Mouse (Mus musculus): ENCODE measurements at regions not wholly inside any gene's neighbourhood (a gene's known extent, or its start where the extent isn't known, plus 50 kb on each side); places are given as distances from the start of the nearest gene placed in this dataset.

DNA sequence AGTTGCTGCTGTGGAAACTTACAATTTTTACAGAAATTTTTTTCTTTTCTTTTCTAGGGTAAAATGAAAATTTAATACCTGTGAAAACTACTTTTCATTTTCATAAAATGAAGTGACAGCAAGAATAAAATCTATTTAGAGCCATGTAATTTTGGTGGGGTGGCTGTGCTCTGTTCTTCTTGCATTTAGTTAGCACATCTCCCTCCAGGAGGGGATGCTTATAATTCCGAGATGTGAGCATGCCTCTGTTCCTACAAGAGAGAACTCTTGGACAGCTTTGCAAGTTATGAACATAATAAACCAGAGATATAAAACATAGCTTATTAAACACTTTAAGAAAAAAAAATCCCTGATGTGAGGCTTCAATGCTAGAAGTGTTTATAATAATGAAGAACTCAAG, 313.9 kb upstream of the Dph6 start:
- DNase-seq (ENCODE audit: low spot score), result no peak

DNA sequence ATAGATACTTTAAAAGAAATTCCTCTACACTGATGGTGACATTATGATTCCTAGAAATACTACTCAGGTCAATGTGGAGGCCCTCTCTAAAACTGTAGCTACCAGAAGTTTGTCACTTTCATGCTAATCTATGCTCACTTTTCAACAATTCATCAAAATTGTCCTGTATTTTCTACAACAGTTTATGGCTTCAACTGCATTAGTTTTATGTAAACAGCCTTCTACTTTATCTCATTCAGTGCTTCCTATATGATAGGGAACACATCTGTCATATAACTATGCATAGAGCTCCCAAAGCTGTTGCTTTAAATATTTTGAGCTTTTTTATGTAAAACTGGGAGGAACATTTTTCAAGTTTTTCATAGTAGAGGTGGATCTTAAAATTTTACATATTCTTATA, 338.7 kb upstream of the Dph6 start:
- DNase-seq (ENCODE audit: low spot score), result no peak

DNA sequence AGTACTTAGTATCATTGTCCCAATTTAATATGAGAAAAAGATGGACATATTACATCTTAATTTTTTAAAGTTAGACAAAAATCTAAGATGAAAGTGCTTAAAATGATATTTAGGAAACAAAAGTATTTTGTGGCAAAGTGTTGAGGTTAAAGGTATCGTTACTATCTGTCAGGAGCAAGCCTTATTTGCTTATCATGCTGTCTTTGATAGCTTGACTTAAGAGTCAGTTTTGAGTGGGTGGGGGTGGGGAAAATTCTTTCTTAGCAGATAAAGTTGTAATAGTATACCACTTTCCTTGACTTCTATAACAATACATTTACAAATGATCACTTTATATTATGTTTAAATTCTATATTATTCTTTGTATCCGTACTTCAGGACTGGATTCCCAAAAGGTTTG, 339.1 kb upstream of the Dph6 start:
- DNase-seq (ENCODE audit: low spot score), result no peak

DNA sequence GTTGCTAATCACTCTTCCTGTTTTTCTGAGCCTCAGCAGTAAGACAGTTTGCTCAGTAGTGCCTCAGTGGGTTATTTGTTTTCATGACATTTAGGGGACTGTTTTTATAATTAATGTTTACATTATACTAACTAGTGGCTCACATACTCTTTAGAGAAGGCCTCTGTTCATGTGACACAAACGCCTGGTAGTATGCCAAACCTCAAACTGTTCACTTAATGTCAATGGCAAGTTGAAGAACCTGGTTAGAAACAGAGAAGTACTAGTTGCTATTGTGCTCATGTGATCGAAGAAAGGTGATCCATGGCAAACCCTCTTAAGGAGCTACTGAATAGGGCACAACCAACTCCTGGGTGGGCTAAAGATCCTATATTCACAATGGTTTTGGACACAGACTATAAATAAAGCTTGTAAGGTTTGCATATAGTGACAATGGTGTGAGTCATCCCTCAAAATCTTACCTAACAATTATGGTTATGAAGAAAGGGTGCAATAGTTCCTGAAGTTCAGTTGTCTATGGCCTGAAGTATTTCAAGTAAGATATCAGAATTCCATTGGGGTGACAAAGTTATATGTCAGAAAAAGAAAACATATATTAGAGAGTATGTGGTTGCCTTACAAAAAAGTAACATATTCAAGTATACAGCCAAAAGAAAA, 340.1 kb upstream of the Dph6 start:
- DNase-seq (ENCODE audit: low spot score), result no peak

DNA sequence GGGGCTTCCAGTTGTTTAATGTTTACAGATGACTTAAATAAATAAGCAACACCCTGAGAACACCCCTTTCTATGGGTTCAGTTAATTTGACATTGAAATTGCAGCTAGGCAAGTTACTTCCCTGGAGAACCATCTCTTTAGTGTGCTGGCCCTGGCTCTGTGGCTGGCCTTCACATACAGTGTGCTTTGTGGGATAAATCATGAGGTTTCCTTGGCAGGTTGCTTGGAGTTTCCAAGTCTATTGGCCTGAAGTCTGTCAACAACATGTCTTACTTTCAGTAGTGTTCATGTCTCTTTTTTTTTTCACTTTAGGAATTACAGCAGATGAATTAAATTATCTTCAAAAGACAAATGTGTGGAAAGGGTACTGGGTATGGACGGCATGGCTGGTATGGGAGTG, 359.2 kb upstream of the Dph6 start:
- no peak for DNase-seq (ENCODE audit: low spot score)

DNA sequence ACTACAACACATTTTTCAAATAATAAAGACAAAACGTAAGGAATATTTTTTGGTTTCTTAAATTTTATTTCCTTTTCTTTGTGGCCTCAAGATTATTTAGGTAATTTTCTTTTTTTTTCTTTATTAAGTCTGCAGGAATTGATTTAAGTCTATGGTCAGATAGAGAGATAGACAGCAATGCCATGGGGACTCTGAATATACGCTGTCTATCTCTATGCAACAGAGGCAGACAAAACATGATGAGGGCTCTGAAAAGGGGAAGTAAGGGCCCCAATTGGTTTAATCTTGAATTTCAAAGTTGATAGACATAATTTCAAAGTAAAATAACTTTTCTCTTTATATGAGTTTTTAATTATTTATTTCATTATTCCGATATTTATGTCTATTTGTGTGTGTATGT, 372.0 kb upstream of the Dph6 start:
- DNase-seq (ENCODE audit: low spot score), result no peak

DNA sequence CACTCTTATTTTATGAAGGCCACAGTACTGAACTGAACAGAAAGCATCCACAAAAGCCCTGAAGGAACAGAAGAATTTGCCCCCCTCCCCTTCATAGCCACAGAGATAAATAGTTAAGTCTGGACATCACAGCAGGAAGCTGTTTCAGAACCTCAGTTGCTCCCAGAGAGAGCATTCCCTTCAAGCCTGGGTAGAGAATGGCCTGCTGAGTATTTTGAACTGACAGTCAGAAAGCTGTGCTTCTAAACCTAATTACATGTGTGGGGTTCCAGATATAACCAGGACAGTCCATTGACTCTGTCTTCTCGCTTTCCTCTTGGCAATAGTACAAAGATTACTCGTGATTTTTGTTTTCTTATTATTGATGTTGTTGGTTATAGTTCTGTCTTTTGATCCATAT, 376.4 kb upstream of the Dph6 start:
- DNase-seq (ENCODE audit: low spot score), result no peak

DNA sequence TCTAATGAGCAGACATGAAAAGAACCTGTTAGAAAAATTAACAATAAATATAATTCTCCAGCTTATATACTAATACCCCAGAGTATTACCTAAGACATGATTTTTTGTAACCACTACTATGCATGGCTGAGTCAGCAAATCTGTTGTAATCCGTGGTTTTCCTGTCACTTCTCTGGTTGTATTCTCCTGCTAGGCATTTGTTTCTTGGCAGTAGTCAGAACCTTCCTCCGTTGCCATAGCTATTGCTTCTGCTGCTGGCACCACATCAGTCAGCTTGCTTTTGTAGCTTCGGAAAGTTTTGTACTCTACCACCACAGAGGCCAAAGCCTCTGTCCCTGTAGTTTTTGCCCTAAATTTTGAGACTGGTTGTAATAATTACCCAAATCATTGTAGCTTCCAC, 381.4 kb upstream of the Dph6 start:
- no peak for DNase-seq (ENCODE audit: low spot score)

DNA sequence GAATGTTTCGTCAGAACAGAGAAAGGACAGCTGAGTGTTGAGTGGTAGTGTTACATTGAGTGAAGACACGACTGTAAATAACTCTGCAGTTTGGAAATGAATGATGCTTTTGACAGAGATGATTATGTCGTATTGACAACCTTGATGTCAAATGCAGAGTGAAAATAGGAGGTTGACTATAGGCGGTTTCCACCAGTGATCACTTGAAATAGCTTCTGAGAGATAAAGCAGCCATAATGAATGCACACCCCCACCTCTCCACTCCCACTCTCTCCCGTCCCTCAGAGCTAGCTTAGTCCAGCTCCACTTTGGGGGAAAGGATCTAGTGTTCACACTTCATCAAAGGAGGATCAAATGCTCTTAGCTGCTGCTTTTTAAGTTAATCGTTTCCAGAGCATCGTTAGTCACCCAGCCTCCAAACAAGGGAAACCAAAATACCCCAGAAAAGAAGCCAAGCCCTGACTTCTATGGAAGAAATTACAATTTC, 387.6 kb upstream of the Dph6 start:
- no peak for DNase-seq (ENCODE audit: low spot score)

DNA sequence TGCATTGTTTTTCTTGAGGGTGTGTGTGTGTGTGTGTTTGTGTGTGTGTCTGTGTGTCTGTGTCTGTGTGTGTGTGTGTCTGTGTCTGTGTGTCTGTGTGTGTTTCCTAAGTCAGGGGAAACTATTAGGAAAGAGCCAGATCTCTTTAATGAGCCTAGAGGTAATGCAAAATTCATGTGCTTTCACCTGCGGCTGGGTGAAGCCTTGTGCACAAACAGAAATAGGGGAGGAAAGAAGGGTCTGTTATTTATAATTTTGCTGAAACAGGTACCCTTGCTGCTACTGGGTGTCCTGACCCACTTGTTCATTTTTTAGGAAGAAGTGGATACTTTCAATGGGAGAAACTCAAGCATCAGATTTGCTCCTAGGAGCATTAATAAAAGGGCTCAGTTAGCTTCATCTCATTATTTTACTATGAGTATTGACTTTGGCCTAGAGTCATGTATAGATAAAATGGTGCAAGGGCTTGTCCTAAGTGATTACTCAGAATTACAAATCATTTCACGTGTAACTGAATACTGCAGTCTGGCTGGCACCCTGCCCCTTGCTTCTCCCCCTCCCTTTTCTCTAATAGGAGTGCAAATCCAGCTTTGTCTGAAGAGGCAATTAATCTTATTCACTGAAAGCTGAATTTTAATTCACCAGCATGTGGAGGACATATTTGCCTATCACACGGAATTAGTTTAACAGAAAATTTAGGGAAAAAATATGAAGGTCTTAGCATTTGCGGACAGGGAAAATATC, 401.7 kb upstream of the Dph6 start:
- DNase-seq (ENCODE audit: low spot score), result no peak

DNA sequence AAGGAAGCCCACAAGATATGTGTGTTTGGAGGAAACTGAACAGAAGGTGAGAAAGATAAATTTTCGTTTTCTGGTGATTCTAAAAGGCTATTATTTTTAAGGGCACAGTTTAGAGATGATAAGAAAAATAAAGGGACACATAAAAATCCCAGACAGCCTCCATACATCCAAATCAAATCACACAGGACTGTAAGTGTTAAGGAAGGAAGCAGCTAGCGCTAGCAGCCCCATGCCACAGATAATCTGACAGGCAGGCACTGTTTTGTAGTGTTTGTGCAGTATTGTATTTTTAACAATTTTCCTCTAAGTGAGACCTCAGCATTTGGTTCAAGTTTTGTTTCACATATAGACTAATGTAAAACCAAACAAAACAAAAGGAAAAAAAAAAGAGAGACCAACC, 402.4 kb upstream of the Dph6 start:
- DNase-seq (ENCODE audit: low spot score), result no peak

DNA sequence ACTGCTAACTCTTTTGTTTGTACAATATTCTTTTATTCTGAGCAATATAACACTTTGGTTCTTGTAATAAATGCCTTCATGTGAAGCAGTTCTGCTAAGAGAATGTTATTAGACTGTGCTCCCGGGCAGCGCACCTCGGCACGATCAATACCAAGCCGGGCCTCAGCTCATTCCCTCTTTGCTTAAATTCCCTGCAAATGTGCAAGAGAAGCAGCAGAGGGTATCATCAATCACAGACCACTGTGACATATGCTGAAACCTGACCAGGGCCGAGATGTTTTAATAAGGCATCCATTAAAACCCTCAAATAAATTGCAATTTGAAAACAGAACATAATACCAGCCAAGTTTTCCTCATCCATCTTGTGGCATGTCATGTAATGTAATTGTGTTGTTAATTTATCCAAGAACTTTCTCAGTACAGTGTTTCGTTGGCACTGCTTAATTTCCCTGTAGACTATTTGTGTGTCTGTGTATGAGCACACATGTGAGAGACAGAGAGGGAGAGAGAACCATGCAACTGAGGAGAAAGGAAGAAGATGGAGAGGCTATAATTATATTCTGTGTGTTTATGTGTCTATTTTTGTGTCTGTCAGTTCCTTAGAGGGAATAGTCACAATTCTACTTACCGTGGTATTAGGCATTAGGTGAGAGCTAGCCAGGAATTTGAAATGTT, 412.9 kb upstream of the Dph6 start:
- DNase-seq (ENCODE audit: low spot score), result no peak

DNA sequence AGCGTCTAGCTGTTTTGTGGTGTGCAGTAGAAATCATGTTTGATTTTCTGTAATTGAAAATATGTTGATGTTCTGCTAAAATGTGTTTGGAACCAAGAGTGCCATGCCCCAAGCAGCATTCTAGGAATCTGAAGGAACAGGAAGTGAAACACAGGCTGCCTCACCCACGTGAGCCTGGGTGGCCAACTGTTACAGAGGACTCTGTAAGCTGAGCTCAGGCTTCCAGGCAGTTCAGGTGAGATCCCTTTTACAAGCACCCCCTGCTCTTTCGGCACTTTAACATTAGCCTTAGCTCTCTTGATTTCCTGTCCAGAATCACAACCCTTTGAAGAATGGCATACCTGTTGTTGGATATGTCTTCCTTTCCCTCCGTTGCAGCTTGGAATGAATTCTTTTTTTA, 414.9 kb upstream of the Dph6 start:
- no peak for DNase-seq (ENCODE audit: low spot score)

DNA sequence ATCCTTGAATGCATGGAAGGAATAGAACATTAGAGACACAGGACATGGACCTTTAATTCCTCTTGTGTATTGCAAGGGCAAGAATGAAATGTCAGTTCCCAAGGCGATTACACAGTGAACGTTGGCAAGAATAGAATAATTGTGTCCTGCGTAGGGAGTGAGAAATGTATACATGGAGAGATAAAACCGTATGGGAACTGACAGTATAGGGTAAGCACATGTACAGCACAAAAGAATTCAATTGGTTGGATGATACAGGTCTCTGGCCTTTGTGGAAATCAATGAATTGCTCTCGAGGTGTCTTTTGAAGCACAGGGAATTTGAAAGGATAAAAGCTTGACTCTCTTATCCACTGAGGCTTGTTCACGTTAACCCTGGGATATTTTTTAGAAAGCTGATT, 415.4 kb upstream of the Dph6 start:
- DNase-seq (ENCODE audit: low spot score), result no peak

DNA sequence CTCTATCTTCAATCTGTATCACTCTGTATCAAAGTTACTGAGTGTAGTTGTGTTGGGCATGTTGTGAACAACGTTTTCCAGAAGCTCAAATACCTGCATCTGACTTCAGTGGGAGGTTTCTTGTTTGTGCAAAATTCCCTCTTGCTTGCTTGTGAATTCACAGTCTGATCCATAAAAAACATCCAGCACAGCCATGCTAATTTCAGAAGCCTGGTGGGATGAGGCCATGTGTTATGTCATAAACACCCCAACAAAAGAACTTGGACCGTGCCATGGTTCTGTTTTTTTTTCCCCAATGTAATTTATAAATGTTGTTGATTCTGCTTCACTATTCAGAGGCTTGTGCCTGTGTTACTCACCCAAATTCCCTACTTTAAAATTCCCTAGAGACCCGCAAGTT, 415.9 kb upstream of the Dph6 start:
- no peak for DNase-seq (ENCODE audit: low spot score)

DNA sequence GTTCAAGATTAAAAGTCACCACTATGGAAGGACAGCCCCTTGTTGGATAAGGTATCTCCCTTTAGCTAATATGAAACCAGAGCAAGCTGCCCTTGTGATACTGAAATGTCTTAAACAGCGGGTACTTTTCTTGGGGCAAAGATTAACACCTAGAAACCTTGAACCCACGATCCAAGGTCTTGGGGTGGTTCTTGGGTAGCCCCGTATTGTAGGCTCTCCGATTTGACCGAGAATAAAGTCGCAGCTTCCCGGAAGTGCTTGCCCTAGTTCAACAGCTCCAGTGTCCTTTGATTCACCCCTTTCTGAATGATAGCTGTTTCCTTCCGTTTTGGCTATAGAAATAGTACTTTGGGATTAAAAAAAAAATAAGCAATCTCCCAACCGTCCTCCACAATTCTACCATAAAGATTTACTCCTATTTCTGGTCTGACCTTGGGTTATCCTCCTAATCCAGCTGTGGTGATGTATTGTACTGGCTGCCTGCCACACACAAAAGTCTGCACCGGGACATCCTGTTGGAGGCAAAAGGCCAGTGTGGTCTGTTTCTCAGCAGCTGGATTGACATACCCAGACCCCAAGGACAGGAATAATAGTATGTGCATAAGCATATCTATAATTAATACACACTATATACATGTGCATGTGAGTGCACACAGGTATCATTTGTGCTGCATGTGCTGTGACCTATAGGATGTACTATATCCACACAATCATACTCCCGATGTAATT, 427.0 kb upstream of the Dph6 start:
- no peak for DNase-seq (ENCODE audit: low spot score)

DNA sequence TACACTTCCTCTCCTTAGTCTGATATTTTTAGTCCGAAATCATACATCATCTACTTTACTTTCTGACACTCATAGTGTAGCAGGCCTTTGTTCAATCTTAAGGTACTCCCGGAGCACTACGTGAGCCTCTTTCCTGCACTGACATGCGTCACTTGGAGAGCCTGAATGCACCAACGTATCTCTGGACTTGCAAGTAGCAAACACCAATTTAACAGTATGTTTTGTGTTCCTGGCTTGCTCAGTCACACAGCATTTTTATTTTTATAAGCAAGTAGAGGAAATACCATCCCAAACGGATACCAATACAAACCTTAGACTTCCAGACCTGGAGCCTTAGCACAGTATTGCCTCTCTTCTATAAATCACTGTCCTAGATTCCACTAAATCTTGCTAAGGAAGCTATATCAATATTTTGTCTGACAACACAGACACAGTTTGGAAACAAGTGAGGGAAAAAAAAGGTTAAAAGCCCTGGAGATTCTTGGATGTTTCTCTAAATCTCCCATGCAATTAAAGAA, 427.6 kb upstream of the Dph6 start:
- no peak for DNase-seq (ENCODE audit: low spot score)

DNA sequence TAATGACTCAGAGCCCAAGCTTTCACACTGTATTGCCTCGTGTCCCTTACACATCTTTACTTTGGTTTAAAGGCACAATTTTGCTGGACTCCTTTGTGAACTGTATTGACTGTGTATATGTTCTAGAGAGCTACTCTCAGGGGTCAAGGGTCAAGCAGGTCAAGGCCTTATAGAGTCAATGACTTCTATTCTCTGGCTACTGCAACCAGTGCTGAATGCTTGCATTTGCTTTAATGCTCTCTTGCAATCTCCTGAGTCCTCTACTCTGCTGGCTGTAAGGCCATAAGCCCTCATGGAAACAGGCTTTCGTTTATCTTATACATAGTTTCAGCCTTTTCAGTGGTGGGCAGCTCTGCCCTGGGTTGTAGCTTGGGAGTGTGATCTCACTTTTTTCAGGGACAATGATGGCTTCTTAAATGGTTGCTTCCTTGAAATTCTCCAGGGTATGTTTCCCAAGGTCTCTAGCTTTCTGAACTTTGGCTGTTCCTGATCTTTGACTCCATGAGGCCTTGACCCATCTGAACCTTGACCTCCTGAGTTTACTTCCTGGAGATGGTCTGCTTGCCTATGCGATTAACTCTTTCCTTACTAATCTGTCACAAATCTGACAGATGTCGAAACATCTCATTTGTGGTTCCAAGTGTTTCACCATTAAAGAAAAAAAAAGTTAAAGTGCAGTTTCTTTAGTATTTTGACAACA, 433.8 kb upstream of the Dph6 start:
- DNase-seq (ENCODE audit: low spot score), result no peak

DNA sequence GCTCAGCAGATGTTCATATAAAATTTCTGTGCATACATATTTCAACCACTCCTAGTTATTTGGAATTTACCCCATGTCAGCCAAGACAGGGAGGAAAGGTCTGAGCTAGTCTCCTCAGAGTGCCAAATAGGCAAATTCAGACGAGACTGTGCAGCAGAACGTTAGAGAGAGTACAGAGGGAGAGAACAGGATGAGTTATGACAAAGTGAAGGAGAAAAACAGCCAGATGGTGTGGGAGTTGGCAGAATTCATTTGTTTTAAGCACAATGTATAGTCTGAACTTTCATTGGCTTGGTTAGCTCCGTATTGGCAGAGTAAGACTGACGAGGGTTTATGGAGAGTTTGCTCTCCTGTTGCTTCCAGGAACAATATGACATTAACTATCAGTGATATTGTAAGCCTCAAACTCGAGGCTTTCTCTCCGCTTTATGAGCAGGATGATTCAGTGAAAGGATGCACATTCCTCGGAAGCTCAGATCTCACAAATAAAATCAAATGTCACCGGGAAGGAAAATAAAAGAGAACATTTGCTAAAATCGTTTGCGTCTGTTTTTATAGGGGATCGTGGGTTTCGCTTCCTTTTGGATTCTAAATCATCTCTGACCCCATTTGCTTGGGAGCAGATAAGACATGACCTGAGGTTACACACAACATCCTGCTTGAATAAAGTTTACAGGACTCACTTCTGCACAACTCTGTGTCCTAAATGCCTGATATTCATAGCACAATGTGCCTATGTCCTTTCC, 435.8 kb upstream of the Dph6 start:
- DNase-seq (ENCODE audit: low spot score), result no peak

DNA sequence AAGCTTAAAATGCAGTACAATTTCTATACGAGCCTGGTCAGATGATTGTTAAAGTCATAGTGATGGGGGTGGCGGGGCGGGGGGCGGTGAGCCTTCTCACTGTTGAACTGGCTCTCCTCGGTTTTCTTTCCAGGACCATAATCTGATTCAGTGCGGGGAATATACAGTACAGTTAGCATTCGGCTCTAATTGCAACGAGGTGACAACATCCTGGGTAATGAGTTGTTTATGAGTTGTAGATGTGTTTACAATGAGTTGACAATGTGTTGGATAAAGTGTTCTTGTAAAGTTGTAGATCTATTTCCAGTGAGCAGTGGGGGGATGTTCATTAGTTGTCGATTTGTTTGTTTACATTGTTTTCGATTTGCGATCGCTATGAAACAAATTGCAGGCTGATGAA, 440.6 kb upstream of the Dph6 start:
- no peak for DNase-seq (ENCODE audit: low spot score)

DNA sequence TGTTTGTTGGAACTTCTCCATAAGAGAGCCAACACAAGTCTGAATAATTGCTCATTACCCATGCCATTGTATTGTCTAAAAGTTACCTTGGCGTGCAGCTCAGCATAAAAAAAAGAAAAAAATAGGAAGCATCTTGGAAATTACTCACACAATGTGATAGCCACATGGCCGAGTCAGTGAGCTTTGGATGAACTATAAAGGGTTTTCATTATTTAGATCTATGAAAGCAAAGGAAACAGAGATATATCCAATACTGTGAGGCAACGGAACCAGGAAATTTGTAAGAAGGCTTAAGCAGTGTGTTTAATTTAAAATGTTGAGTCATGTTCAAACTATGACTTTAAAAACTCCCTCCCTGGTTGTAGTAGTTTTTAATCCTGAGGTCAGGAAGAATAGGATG, 446.7 kb upstream of the Dph6 start:
- DNase-seq (ENCODE audit: low spot score), result no peak

Measured in gastrocnemius, adult 18-20 months (tissue).